ENCODE assay signal across 8 mouse cellular contexts in genomic region chr11:61577991-61578390, GRCm38 (mm10). TPM values are rescaled to one million over a fixed set of nuclear protein-coding genes. Genes with fewer than 3 reads are reported as not detected.
DNase-seq lines count a peak whose midpoint lies in the region; ATAC-seq lines count a peak whose summit lies in the region.

No protein-coding gene starts in this region.

- no peaks in the 10 kb centered on the region for H3K27me3 ChIP-seq in forebrain, embryonic 14.5 days (replicated peaks; ENCODE audit: control insufficient read depth, insufficient read depth, low read length)
- H3K27me3 ChIP-seq in liver, embryonic 15.5 days: peaks cover 48% of the 10 kb centered on the region

- H3K4me3 ChIP-seq in forebrain, embryonic 14.5 days (ENCODE audit: low read depth, low read length): peak overlapping the region; percentile 81
- no peak overlapping the region for H3K4me3 ChIP-seq in liver, embryonic 15.5 days (replicated peaks)

- DNase-seq in embryo, embryonic 10.5 days (ENCODE audit: low spot score): peak; percentile 10
- no peak for DNase-seq in embryo, embryonic 10 days (ENCODE audit: low spot score)
- DNase-seq in A20 (ENCODE audit: low read depth, low spot score): peak; percentile 72
- DNase-seq in forebrain, embryonic 14.5 days (ENCODE audit: low spot score): no peak
- no peak for DNase-seq in left cerebral cortex, adult 8-10 months (ENCODE audit: low spot score in 2 of 2)
- DNase-seq in right cerebral cortex, adult 18-20 months: no peak
- DNase-seq in urinary bladder, postnatal 36 days (ENCODE audit: low spot score in 2 of 2): no peak

- no peaks in the 10 kb centered on the region for H3K9me3 ChIP-seq in forebrain, embryonic 14.5 days (replicated peaks; ENCODE audit: control insufficient read depth, low read length)
- no peaks in the 10 kb centered on the region for H3K9me3 ChIP-seq in liver, embryonic 15.5 days (replicated peaks)

- H3K27ac ChIP-seq in forebrain, embryonic 14.5 days (ENCODE audit: low read depth, low read length): no peak overlapping the region
- no peak overlapping the region for H3K27ac ChIP-seq in liver, embryonic 15.5 days (replicated peaks)

- no peaks in the 10 kb centered on the region for H3K36me3 ChIP-seq in forebrain, embryonic 14.5 days (ENCODE audit: control insufficient read depth, insufficient read depth, low read length)
- no peaks in the 10 kb centered on the region for H3K36me3 ChIP-seq in liver, embryonic 15.5 days (replicated peaks)

- ATAC-seq in forebrain, embryonic 14.5 days: no peak
- ATAC-seq in liver, embryonic 15.5 days (ENCODE audit: insufficient read depth): no peak

- peak overlapping the region; percentile 94 for H3K9ac ChIP-seq in forebrain, embryonic 14.5 days (ENCODE audit: low read length)
- H3K9ac ChIP-seq in liver, embryonic 15.5 days: no peak overlapping the region

- 2% methylated on average over 5 of the region's 5 CpGs for WGBS in forebrain, embryonic 14.5 days
- 6% methylated on average over 5 of the region's 5 CpGs for whole genome bisulfite sequencing in liver, embryonic 15.5 days (ENCODE audit: insufficient replicate concordance)

- peak overlapping the region; percentile 81 for H3K4me2 ChIP-seq in forebrain, embryonic 14.5 days (ENCODE audit: low read length)
- H3K4me2 ChIP-seq in liver, embryonic 15.5 days: peak overlapping the region; percentile 83

- peaks cover 15% of the 10 kb centered on the region for H3K4me1 ChIP-seq in forebrain, embryonic 14.5 days (ENCODE audit: control insufficient read depth, insufficient read depth, low read length)
- peaks cover 9% of the 10 kb centered on the region for H3K4me1 ChIP-seq in liver, embryonic 15.5 days (replicated peaks)

RNA-seq across cellular contexts. Expression of gene Epn2, which starts 1.5 kb away (rescaled TPM):
- 54.3 and 72.2 TPM in 2 replicates for polyA plus RNA-seq in forebrain, embryonic 14.5 days (2014; fragmentation: Nextera tagmentation; extraction: Ambion mirVana)
- 2.0 TPM in 2 replicates for polyA plus RNA-seq in liver, embryonic 15.5 days (2015; fragmentation: Nextera tagmentation; extraction: Ambion mirVana)
- total RNA-seq in left cerebral cortex, adult 8-10 months (2022): 100 to 1,000 TPM; 101 to 118 (median 107) TPM

Comparison
In these comparisons a context has a peak if more than half of its experiments do, and no peak if none do; other contexts are left out.
1. DNase-seq: peak in embryo, embryonic 10.5 days (single experiment) and A20 (single experiment); none in embryo, embryonic 10 days (single experiment), forebrain, embryonic 14.5 days (single experiment), left cerebral cortex, adult 8-10 months (0 of 2), right cerebral cortex, adult 18-20 months (single experiment) and urinary bladder, postnatal 36 days (0 of 2).
2. RNA of gene Epn2, which starts 1.5 kb away (polyA plus RNA-seq): 54.3 to 72.2 TPM in forebrain, embryonic 14.5 days; 2.0 TPM in liver, embryonic 15.5 days; every median in the first group is over 10 times any median in the second.